Mouse (Mus musculus) kidney, adult 2 months (tissue): ENCODE results near the gene Hdac5.

ENCODE experiments used
- CTCF ChIP-seq: fragments of 200-500 bp; conservative IDR thresholded peaks from 2 replicates; pipeline ENCODE4 v1.5.1; 2011; ENCODE audit warnings: low read depth, mild to moderate bottlenecking, control low read depth, low read length, moderate library complexity, mixed read lengths; ENCODE audit not compliant: insufficient read depth, insufficient read length
- POLR2A ChIP-seq: fragments of 200-500 bp; IDR thresholded peaks from one replicate; pipeline ENCODE4 v1.6.1; 2011; ENCODE audit warnings: low read depth, low read length, control low read depth

DNA sequence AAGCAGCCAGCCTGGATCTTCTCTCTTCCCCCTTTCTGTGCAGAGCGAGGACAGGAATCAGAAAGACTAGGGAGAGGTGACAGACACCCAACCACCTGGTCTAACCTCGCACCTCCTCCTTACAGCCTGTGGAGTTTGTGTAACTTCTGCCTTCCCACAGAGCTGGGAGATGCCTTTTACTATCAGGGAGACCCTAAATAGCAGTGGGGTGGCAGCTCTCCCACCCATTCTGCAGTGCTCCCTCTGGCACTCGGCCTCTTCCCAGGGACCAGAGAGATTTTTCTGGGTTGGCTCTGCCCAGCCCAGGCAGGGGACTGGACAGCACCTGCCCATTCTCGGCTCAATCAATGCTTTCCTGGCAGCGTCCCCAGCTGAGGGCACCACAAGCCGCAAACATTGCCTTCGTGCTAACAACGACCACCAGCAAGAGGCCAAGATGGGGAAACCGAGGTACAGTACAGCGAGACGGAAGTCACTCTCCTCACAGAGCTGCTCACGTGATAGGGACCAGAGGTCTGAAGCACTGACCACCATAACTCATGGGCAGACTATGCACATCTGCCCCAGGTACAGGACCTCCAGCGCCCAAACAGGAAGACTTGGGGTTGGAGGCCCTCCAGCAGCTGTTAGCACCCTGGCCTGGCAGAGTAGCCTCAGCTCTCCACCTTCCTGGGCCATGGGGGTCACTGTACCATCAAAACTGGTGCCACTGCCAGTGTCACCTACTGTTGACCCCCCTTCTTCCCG is 10.5 kb downstream of the Hdac5 start:
- TF ChIP-seq CTCF (no peak), POLR2A (no peak)
